Comparison of ENCODE assay signal across 25 mouse cellular contexts in genomic region chr4:70229874-70230273, GRCm38 (mm10).
DNase-seq lines count a peak whose midpoint lies in the region; ATAC-seq and TF ChIP-seq lines count a peak whose summit lies in the region.
"Had no signal": no experiment of that assay in that cellular context is flagged by ENCODE, and none has a peak within 500 bp of the region (broad histone marks: within the 10 kb centered on the region; RNA-seq: fewer than 3 reads in every experiment).

No protein-coding gene starts in this region.

- H3K9ac ChIP-seq in forebrain, postnatal 0 days: no peak overlapping the region
- no peak overlapping the region for H3K9ac ChIP-seq in forebrain, embryonic 12.5 days
- H3K9ac ChIP-seq: embryonic facial prominence, embryonic 15.5 days; forebrain, embryonic 15.5 days; hindbrain, embryonic 15.5 days; limb, embryonic 12.5 days; liver, postnatal 0 days had no signal

- no peak overlapping the region for H3K27ac ChIP-seq in forebrain, postnatal 0 days (ENCODE audit: low read depth, low read length)
- H3K27ac ChIP-seq in forebrain, embryonic 12.5 days: no peak overlapping the region
- H3K27ac ChIP-seq: embryonic facial prominence, embryonic 15.5 days; forebrain, embryonic 15.5 days; heart, embryonic 10.5 days; hindbrain, embryonic 15.5 days; kidney, postnatal 0 days; limb, embryonic 12.5 days had no signal

- no peaks in the 10 kb centered on the region for H3K27me3 ChIP-seq in forebrain, postnatal 0 days (ENCODE audit: insufficient read depth, low read length)
- H3K27me3 ChIP-seq in forebrain, embryonic 12.5 days: no peaks in the 10 kb centered on the region
- H3K27me3 ChIP-seq: embryonic facial prominence, embryonic 15.5 days; forebrain, embryonic 15.5 days; hindbrain, embryonic 15.5 days; limb, embryonic 12.5 days had no signal

- H3K4me3 ChIP-seq in forebrain, postnatal 0 days (ENCODE audit: low read depth, low read length): no peak overlapping the region
- no peak overlapping the region for H3K4me3 ChIP-seq in forebrain, embryonic 12.5 days (replicated peaks)
- H3K4me3 ChIP-seq: embryonic facial prominence, embryonic 15.5 days; forebrain, embryonic 15.5 days; heart, embryonic 10.5 days; hindbrain, embryonic 15.5 days; limb, embryonic 12.5 days had no signal

- no peaks in the 10 kb centered on the region for H3K9me3 ChIP-seq in forebrain, postnatal 0 days (ENCODE audit: low read length)
- no peaks in the 10 kb centered on the region for H3K9me3 ChIP-seq in forebrain, embryonic 12.5 days
- H3K9me3 ChIP-seq: embryonic facial prominence, embryonic 15.5 days; forebrain, embryonic 15.5 days; heart, embryonic 10.5 days; hindbrain, embryonic 15.5 days; limb, embryonic 12.5 days had no signal

- H3K36me3 ChIP-seq in forebrain, postnatal 0 days (ENCODE audit: insufficient read depth): peaks cover 20% of the 10 kb centered on the region
- peaks cover 46% of the 10 kb centered on the region for H3K36me3 ChIP-seq in forebrain, embryonic 12.5 days (replicated peaks)

- no peaks in the 10 kb centered on the region for H3K4me1 ChIP-seq in forebrain, postnatal 0 days (ENCODE audit: insufficient read depth)
- no peaks in the 10 kb centered on the region for H3K4me1 ChIP-seq in forebrain, embryonic 12.5 days
- H3K4me1 ChIP-seq: embryonic facial prominence, embryonic 15.5 days; forebrain, embryonic 15.5 days; heart, embryonic 10.5 days; hindbrain, embryonic 15.5 days; limb, embryonic 12.5 days had no signal

- TF ChIP-seq CTCF in forebrain, postnatal 0 days (IDR thresholded peaks at IDR 0.05; ENCODE audit: low read depth): no peak

- peak; percentile 18; the same call in 1 of the 2 replicates for ATAC-seq in forebrain, postnatal 0 days
- ATAC-seq in forebrain, embryonic 12.5 days (ENCODE audit: low FRiP score): no peak
- ATAC-seq: forebrain, embryonic 15.5 days; liver, postnatal 0 days had no signal

- DNase-seq in forebrain, postnatal 0 days: no peak
- peak; percentile 69 for DNase-seq in layer of hippocampus, adult 9-11 months
- DNase-seq in layer of hippocampus, adult 9-10 months (ENCODE audit: low spot score): no peak
- DNase-seq in left cerebral cortex, adult 9 months (ENCODE audit: low spot score in 2 of 2): peak; percentile 77 to 81
- peak; percentile 62 to 83 for DNase-seq in right cerebral cortex, postnatal 36 days (ENCODE audit: low spot score in 2 of 2)
- DNase-seq in gastrocnemius, adult 18-20 months (ENCODE audit: low spot score): no peak
- no peak for DNase-seq in cerebellum, postnatal 4 days (ENCODE audit: low spot score in 2 of 2)
- DNase-seq: adrenal gland, postnatal 10 days; cerebellum, adult 8-10 months; cerebellum, postnatal 36 days; gastrocnemius, postnatal 10 days; kidney, adult 2 months; liver, postnatal 0 days; lung, postnatal 10 days; thymus, adult 18-20 months; thymus, postnatal 4 days had no signal

- 58% methylated on average over 4 of the region's 4 CpGs for WGBS in forebrain, postnatal 0 days
- WGBS in forebrain, embryonic 12.5 days: 91% methylated on average over 4 of the region's 4 CpGs

- no peak overlapping the region for H3K4me2 ChIP-seq in forebrain, postnatal 0 days (ENCODE audit: low read depth)
- no peak overlapping the region for H3K4me2 ChIP-seq in forebrain, embryonic 12.5 days
- H3K4me2 ChIP-seq: embryonic facial prominence, embryonic 15.5 days; forebrain, embryonic 15.5 days; hindbrain, embryonic 15.5 days; limb, embryonic 12.5 days; liver, embryonic 11.5 days; midbrain, embryonic 11.5 days had no signal

Comparison
In these comparisons a context has a peak if more than half of its experiments do, and no peak if none do; other contexts are left out.
1. DNase-seq: peak in layer of hippocampus, adult 9-11 months (single experiment), left cerebral cortex, adult 9 months (2 of 2) and right cerebral cortex, postnatal 36 days (2 of 2); none in forebrain, postnatal 0 days (single experiment), layer of hippocampus, adult 9-10 months (single experiment), gastrocnemius, adult 18-20 months (single experiment) and cerebellum, postnatal 4 days (0 of 2).